Mouse (Mus musculus): Measurements from ENCODE around the gene Lrch1. TPM values are rescaled to one million over a fixed set of nuclear protein-coding genes. Genes with fewer than 3 reads are reported as not detected.

The Lrch1 gene
- polyA plus RNA-seq, 1 experiment: 9.9 TPM

DNA sequence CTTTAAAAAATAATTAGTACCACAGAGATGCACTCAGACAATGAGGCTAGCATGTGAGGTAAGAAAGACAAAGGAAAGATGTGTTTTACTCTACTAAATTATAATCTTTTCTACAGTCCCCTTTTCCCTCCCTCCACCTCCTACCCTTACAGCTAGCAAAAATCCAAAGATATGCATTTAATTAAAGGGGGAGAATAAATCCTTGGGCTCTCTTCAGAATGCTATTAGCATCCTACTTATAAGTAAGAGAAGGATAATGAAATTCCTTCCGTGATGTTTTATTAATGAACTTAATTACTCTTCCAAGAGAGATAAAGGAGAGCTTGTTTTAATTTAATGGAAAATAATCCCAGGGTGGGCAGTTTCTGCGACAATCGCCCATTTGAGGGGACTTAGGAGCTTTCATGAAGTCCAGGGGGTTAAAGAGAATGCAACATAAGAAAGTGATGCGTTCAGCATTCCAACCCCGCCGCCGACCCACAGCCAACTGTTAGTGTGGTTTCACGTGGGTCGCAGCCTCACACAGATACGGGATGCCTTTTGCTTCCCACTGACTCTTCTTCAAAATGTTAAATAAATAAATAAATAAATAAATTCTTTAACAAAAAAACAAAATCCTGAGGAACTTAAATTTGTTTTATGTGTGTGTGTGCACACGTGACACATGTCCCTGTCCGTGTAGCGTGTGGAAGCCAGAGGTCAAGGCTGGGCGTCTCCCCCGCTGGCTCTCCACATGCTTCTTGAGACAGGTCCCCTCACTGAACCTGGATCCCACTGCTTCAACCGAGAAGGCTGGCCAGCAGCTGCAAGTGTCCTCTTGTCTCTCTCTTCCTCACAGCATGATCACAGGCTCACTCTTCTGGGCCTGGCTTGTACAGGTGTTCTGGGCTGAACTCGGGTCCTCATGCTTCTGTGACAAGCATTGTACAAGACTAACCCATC, 132.6 kb downstream of the Lrch1 start:
- Histone ChIP-seq H3K4me3 (no peak overlapping the region), H3K79me2 (ENCODE audit: control insufficient read depth, insufficient read depth) (no peaks in the 10 kb centered on the region), H3K36me3 (ENCODE audit: control insufficient read depth, insufficient read depth) (peaks cover 19% of the 10 kb centered on the region), H3ac (ENCODE audit: control insufficient read depth, insufficient read length) (no peak overlapping the region), H3K27me3 (ENCODE audit: control insufficient read depth, insufficient read depth, insufficient read length) (no peaks in the 10 kb centered on the region), H3K4me2 (ENCODE audit: low read depth) (no peak overlapping the region)
- TF ChIP-seq POLR2A (IDR thresholded peaks at IDR 0.05; ENCODE audit: insufficient read length, low read depth) (no peak), POLR2AphosphoS2 (IDR thresholded peaks at IDR 0.05; ENCODE audit: insufficient read length, low read depth) (no peak), MYOD1 (IDR thresholded peaks at IDR 0.05; ENCODE audit: control insufficient read depth in 1 of 3, insufficient read length in 2 of 3, low read depth in 2 of 3) (no peak), TCF3 (IDR thresholded peaks at IDR 0.05; ENCODE audit: insufficient read length, low read depth) (no peak), CEBPB (IDR thresholded peaks at IDR 0.05; ENCODE audit: insufficient read depth, poor library complexity, severe bottlenecking) (no peak), E2F4 (IDR thresholded peaks at IDR 0.05; ENCODE audit: insufficient read depth) (no peak), USF1 (IDR thresholded peaks at IDR 0.05; ENCODE audit: low read depth) (no peak), REST (IDR thresholded peaks at IDR 0.05; ENCODE audit: insufficient read depth, insufficient read length) (no peak), MYOG (IDR thresholded peaks at IDR 0.05; ENCODE audit: control insufficient read depth in 1 of 3, insufficient read depth in 1 of 3, insufficient read length in 2 of 3, low read depth in 2 of 3) (no peak), TCF12 (IDR thresholded peaks at IDR 0.05; ENCODE audit: insufficient read depth, poor library complexity, severe bottlenecking) (no peak), SRF (IDR thresholded peaks at IDR 0.05; ENCODE audit: control insufficient read depth, insufficient read length, low read depth) (no peak), MAX (IDR thresholded peaks at IDR 0.05; ENCODE audit: low read depth) (no peak)

DNA sequence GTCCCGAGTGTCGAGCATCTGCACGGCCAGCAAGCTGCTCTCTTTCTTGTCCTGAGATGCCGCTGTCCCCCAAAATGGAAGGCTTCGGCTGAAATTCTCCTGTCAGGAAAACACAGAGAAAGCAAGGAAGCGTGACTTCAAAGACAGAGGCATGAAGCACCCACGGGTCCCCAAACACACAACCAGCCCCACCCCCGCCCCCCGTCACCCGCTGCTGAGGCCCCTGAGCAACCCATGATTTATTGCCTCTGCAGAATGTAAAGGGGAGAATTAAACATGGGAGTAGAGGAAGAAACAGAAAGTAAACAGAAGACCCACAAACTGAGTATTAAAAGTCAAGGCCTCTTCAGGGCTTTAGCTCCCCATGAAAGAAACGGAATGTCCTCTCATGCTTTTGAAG, 136.1 kb downstream of the Lrch1 start:
- H3K79me2 ChIP-seq (ENCODE audit: control insufficient read depth, insufficient read depth): no peaks in the 10 kb centered on the region
- H3K4me3 ChIP-seq: no peak overlapping the region
- H3K27me3 ChIP-seq (ENCODE audit: control insufficient read depth, insufficient read depth, insufficient read length): no peaks in the 10 kb centered on the region
- H3K4me2 ChIP-seq (ENCODE audit: low read depth): no peak overlapping the region
- H3ac ChIP-seq (ENCODE audit: control insufficient read depth, insufficient read length): no peak overlapping the region
- no peak for TF ChIP-seq CEBPB (IDR thresholded peaks at IDR 0.05; ENCODE audit: insufficient read depth, poor library complexity, severe bottlenecking)
- TF ChIP-seq E2F4 (IDR thresholded peaks at IDR 0.05; ENCODE audit: insufficient read depth): no peak
- TF ChIP-seq POLR2A (IDR thresholded peaks at IDR 0.05; ENCODE audit: insufficient read length, low read depth): no peak
- no peak for TF ChIP-seq MYOD1 (IDR thresholded peaks at IDR 0.05; ENCODE audit: control insufficient read depth in 1 of 3, insufficient read length in 2 of 3, low read depth in 2 of 3)
- TF ChIP-seq MAX (IDR thresholded peaks at IDR 0.05; ENCODE audit: low read depth): no peak
- no peak for TF ChIP-seq REST (IDR thresholded peaks at IDR 0.05; ENCODE audit: insufficient read depth, insufficient read length)
- TF ChIP-seq MYOG (IDR thresholded peaks at IDR 0.05; ENCODE audit: control insufficient read depth in 1 of 3, insufficient read depth in 1 of 3, insufficient read length in 2 of 3, low read depth in 2 of 3): no peak
- TF ChIP-seq SRF (IDR thresholded peaks at IDR 0.05; ENCODE audit: control insufficient read depth, insufficient read length, low read depth): no peak
- H3K36me3 ChIP-seq (ENCODE audit: control insufficient read depth, insufficient read depth): peaks cover 21% of the 10 kb centered on the region

GRCm38 (mm10) chr14:74801961-74802360, 145.7 kb downstream of the Lrch1 start:
- no peak overlapping the region for H3ac ChIP-seq (ENCODE audit: control insufficient read depth, insufficient read length)
- no peak overlapping the region for H3K4me2 ChIP-seq (ENCODE audit: low read depth)
- peaks cover 62% of the 10 kb centered on the region for H3K36me3 ChIP-seq (ENCODE audit: control insufficient read depth, insufficient read depth)
- H3K27me3 ChIP-seq (ENCODE audit: control insufficient read depth, insufficient read depth, insufficient read length): no peaks in the 10 kb centered on the region
- TF ChIP-seq USF1 (IDR thresholded peaks at IDR 0.05; ENCODE audit: low read depth) (no peak), E2F4 (IDR thresholded peaks at IDR 0.05; ENCODE audit: insufficient read depth) (no peak), MYOD1 (IDR thresholded peaks at IDR 0.05; ENCODE audit: control insufficient read depth in 1 of 3, insufficient read length in 2 of 3, low read depth in 2 of 3) (no peak), POLR2AphosphoS2 (IDR thresholded peaks at IDR 0.05; ENCODE audit: insufficient read length, low read depth) (no peak), MAX (IDR thresholded peaks at IDR 0.05; ENCODE audit: low read depth) (no peak), TCF12 (IDR thresholded peaks at IDR 0.05; ENCODE audit: insufficient read depth, poor library complexity, severe bottlenecking) (no peak), POLR2A (IDR thresholded peaks at IDR 0.05; ENCODE audit: insufficient read length, low read depth) (no peak), TCF3 (IDR thresholded peaks at IDR 0.05; ENCODE audit: insufficient read length, low read depth) (no peak), MYOG (IDR thresholded peaks at IDR 0.05; ENCODE audit: control insufficient read depth in 1 of 3, insufficient read depth in 1 of 3, insufficient read length in 2 of 3, low read depth in 2 of 3) (no peak), REST (IDR thresholded peaks at IDR 0.05; ENCODE audit: insufficient read depth, insufficient read length) (no peak), CEBPB (IDR thresholded peaks at IDR 0.05; ENCODE audit: insufficient read depth, poor library complexity, severe bottlenecking) (no peak), SRF (IDR thresholded peaks at IDR 0.05; ENCODE audit: control insufficient read depth, insufficient read length, low read depth) (no peak)
- no peaks in the 10 kb centered on the region for H3K79me2 ChIP-seq (ENCODE audit: control insufficient read depth, insufficient read depth)
- H3K4me3 ChIP-seq: no peak overlapping the region

DNA sequence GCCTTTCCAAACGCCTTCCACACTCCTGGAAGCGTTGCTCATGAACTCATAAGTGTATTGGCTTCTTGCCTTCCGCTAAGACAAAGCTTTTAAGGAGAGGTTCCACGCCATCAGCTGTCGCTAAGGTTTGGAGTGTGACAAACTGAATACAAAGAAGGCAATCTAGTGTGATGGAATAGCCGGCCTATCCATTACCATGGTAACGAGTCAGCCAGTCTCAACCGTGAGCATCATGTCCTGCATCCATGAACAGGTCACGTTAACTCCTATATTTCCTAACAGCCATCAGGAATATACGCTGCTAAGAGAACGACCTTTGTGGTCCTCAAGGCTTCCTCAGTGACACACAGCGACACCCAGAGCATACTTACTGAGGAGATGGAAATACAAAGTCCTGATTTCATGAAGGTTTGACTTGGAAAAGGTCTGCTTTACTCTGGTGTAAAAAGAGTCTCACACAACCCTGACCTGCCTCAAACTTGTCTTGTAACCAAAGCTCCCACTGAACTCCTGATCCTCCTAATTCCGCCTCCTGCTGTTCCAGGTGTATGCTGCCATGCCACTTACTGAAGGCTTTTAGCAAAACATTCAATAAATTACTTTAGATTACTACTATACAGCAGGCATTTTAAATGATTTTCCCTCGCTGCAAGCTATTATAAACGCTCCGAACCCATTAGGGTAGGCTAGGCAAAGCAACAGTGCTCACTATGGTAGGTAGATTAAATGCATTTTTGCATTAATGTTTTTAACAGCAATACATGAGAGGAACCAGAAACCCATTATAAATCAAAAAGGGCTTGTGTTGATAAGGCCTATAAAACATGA, 149.4 kb downstream of the Lrch1 start:
- no peak overlapping the region for H3K4me2 ChIP-seq (ENCODE audit: low read depth)
- no peak for TF ChIP-seq TCF3 (IDR thresholded peaks at IDR 0.05; ENCODE audit: insufficient read length, low read depth)
- no peak for TF ChIP-seq REST (IDR thresholded peaks at IDR 0.05; ENCODE audit: insufficient read depth, insufficient read length)
- no peak for TF ChIP-seq MAX (IDR thresholded peaks at IDR 0.05; ENCODE audit: low read depth)
- TF ChIP-seq SRF (IDR thresholded peaks at IDR 0.05; ENCODE audit: control insufficient read depth, insufficient read length, low read depth): no peak
- no peak for TF ChIP-seq MYOG (IDR thresholded peaks at IDR 0.05; ENCODE audit: control insufficient read depth in 1 of 3, insufficient read depth in 1 of 3, insufficient read length in 2 of 3, low read depth in 2 of 3)
- peaks cover 42% of the 10 kb centered on the region for H3K36me3 ChIP-seq (ENCODE audit: control insufficient read depth, insufficient read depth)
- H3K4me3 ChIP-seq: no peak overlapping the region
- no peak overlapping the region for H3ac ChIP-seq (ENCODE audit: control insufficient read depth, insufficient read length)
- H3K27me3 ChIP-seq (ENCODE audit: control insufficient read depth, insufficient read depth, insufficient read length): no peaks in the 10 kb centered on the region
- no peaks in the 10 kb centered on the region for H3K79me2 ChIP-seq (ENCODE audit: control insufficient read depth, insufficient read depth)
